Mouse (Mus musculus): ENCODE measurements around the gene BC035044.

Gene BC035044

DNA sequence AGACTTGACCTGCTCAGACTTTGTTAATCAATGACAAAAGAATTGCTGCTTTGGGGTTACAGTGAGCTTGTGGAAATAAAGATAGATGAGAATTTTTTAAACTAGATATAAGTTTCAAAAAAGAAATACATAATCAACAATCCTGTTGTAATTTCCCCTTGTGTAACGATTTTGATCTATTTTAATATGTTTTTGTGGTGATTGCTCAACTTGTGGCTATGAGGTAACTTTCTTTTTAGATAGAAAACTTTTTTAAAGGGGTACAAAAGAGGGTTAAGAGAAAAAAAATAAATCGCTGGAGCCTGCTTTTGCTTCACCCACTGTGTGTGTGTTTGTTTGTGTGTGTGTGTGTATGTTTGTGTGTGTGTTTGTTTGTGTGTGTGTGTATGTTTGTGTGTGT lies 39.8 kb downstream of the BC035044 start:
- CTCF ChIA-PET, result interaction anchor here (0.6 kb wide), 1 partner anchor 85 kb away, joined by 3 read pairs; no protein-coding TSS in a partner anchor

DNA sequence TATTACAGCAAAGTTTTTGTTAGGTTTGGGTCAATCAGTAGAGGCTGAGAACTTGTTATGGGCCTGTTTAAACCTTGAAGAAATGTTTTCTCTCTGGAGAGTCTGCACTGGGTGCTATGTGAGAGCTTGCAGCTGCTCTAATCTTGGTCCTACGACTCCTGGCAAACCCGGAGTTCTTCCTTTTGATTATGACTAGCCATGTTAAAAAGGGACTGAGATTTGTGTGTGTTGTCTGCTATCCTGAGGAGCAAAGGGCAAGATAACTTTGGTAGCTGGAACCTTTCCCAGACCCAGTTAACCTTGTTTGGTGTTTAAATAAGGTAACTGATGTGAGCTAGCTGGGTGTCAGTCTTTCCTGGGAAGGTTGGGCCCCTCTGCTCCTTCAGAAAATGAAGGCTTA lies 40.3 kb downstream of the BC035044 start:
- CTCF ChIA-PET, result interaction anchor here (0.6 to 1.1 kb wide), 3 partner anchors 84 to 405 kb away, joined by 3 read pairs; no protein-coding TSS in a partner anchor

DNA sequence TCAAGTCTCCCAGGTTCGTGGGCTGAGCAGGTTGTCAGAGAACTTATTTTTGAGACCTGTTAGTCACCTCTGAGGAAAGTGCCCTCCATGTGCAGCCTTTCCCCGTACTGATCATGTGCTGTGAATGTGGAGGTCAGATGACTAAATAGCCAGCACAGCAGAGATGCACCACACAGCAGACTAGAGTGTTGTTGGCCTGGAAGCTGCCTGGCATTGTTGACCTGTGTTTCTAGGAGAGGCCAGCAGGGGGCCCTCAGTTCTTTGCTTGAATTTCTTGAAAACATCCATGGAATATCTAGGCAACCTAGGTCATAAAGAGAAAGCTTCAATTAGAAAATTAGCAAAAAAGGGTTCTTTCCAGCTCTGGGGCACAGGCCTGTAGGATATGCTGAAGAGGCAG lies 41.0 kb downstream of the BC035044 start:
- CTCF ChIA-PET, result interaction anchor here (0.6 to 1.4 kb wide), 5 partner anchors 12 to 411 kb away, joined by 3 to 4 read pairs (median 3); no protein-coding TSS in a partner anchor

DNA sequence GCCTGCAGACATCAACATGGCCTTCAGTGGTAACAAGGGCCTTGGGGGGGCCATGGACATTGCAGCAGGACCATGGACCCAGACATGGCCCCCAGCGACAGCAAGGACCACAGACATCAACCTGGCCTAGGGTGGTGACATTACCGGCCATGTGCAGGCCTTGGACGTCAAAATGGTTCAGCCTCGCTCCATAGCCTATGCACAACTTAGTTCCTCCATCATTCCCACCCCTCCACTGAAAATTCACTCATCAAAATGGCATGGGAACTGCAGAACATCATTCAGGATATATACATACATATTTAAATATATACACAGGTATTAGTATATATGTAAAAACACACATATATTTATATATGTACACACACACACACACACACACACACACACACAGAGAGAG lies 43.5 kb downstream of the BC035044 start:
- CTCF ChIA-PET, result no interaction called here

DNA sequence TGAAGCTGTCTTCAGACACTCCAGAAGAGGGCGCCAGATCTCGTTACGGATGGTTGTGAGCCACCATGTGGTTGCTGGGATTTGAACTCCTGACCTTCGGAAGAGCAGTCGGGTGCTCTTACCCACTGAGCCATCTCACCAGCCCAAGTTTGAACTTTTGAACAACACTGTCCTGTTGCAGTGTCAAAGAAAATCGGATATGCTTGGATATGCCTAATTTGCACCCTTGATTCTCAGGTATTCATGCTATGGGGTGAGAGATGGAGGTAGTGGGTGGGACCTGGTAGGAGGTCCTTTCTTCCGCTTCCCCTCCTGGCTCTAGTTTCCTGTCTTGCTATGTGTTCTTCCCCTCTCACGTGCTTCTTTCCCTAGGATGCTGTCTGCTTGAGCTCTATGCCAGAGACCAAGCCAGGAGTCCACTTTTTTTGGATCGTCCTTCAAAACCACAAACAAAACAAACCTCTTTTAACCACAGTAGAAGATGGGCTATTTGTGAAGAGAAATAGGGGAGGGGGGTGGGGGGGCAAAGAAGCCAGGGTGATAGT lies 44.9 kb downstream of the BC035044 start:
- CTCF ChIA-PET, result interaction anchor here (0.6 to 1.0 kb wide), 4 partner anchors 45 to 445 kb away, joined by 3 to 13 read pairs (median 8); partner anchors contain the start of gene BC035044

DNA sequence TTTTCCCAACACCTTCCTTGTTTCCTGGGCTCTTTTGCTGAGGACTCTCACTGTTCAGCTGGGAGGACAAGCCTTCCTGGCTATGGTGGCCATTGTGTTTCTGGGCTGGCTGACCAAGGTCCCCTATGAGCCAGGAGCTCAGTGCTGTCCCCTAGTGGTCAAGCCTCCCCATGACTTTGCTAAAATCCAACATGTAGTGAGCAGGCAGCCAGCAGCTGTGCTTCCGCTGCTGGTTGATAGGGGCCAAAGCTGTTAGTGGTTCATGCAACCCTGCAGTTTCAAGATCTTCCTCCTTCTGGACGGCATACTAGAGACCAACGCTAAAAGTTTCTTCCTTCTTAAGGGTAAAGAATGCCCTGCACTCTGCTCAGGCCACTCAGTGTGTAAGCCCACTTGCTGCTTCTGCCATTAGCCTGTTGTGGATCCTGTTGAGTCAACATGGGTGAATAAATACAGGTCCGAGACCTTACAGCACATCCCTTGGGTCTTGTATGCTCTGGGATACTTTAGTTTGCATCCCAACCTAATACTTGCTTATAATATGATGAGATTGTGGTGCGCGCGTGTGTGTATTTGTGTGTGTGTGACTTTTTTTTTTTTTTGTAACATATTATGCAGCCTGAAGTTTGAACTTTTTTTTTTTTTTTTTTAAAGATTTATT lies 45.5 kb downstream of the BC035044 start:
- CTCF ChIA-PET, result interaction anchor here (0.5 to 1.0 kb wide), 6 partner anchors 46 to 445 kb away, joined by 3 to 13 read pairs (median 5); partner anchors contain the start of genes BC035044 and Clec2e

DNA sequence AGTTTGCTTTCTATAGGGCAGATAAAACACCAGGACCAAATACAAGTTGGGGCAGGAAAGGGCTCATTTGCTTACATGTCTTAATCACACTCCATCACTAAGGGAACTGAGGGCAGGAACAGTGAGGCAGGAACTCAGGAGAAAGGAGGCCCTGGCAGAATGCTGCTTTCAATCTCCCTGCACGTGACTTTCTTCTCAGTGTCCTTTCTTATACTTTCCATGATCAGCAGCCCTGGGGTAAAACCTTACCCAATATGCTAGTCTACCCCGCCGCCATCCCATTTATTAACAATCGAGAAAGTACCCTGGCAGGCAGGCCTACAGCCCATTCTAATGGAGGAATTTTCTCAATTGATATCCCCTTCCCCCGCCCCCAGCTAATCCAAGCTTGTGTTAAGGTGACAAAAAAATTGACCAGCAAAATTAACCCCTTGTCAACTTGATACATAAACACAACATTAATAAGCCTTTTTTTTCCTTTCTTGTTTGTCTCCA lies 46.3 kb downstream of the BC035044 start:
- CTCF ChIA-PET, result interaction anchor here (0.6 kb wide), 2 partner anchors 390 to 780 kb away, joined by 5 to 30 read pairs; no protein-coding TSS in a partner anchor

DNA sequence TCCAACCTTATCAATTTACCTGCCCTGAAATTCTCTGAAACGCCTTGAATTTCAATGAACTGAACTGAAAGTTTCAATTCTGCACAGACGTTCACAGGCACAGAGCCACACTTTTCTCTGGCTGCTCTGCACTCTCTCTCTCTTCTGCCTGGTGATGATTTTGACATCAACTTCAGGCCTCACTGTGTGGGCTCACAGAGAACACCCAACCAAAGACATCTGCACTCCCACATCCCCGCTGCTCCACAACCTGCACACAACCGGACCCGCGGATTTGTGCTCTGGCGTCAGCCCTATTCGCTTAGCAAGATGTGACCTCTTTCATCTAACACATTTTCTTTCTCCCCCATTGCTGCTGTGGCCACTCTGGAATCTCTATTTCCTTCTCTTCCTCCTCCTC lies 46.8 kb downstream of the BC035044 start:
- CTCF ChIA-PET, result interaction anchor here (0.6 kb wide), 2 partner anchors 199 to 781 kb away, joined by 5 to 30 read pairs; no protein-coding TSS in a partner anchor

DNA sequence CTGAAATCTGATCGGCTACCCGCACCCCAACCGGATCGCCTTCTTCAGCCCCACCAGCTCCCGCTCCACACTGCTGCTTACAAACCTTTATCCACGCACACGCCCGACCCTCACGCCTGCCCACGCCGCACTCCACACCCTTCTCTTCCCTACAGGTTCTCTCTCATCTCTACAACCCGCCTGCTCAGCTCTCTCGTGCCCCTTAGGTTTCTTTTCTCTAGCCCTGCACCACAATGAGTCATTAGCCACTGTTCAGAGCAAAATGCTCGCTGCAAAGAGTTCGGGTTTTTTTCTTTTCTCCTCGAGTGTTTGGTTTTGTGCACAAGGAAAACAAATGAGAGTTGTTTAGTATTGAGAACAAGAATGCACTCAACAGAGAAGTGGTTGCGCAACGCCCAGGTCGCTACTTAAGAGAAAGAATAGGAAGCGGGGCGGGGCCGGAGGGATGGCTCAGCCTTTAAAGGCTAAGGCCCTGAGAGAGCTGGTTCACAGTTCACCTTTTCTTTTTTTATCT lies 47.4 kb downstream of the BC035044 start:
- CTCF ChIA-PET, result interaction anchor here (0.6 to 1.2 kb wide), 3 partner anchors 163 to 436 kb away, joined by 4 to 5 read pairs (median 4); no protein-coding TSS in a partner anchor

DNA sequence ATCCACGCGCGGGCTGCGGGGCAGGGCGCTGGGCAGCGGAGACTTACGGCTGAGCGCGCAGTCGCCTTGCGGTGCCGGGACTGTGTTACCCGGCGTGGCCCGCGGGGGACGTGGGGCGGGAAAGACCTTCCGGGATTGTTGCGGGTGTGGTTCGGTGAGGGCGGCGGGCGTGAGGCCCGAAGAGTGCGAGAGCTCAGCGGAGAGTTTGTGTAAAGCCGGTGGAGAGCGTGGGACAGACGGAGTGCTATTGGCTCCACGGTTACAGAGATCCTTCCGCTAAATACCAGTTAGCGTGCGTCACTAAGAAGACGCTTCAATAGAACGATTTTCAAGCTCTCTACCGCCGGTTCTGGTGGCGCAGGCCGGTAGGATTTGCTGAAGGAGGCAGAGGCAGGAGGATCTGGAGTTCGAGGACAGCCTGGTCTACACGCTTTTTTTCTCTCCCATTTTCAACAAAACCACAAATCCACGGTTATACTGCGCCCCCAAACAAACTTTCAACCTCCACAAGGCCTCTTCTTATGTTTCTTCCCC lies 47.9 kb downstream of the BC035044 start:
- CTCF ChIA-PET, result interaction anchor here (0.6 to 1.2 kb wide), 2 partner anchors 163 to 437 kb away, joined by 4 read pairs; no protein-coding TSS in a partner anchor

DNA sequence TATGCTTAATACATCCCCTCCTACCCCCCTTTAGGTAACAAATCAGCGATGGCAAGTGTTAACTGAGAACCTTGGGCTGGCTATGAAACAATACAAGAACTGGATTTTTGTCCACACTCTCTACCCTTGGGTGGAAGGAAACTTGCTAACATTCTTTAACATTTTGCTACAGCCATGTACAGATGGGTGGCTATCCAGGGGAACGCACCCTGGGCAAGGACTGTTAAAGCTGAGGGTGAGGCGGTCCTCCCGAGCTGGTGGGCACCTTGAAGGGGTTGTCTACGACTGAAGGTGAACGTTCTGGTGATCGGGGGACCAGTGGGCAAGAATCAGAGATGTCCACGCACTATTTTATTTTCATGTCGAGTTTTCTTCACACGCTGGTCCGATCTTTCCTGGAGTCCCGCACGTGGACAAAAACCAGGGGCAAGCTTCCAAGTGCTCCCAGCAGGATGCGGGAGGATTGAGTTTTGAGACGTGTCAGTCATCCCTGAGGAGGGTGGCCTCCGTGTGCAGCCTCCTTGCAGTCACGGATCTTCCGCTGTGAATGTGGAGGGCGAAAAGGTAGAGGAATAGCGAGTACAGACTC lies 48.5 kb downstream of the BC035044 start:
- CTCF ChIA-PET, result interaction anchor here (0.5 to 1.2 kb wide), 2 partner anchors 46 to 164 kb away, joined by 3 to 4 read pairs; no protein-coding TSS in a partner anchor

DNA sequence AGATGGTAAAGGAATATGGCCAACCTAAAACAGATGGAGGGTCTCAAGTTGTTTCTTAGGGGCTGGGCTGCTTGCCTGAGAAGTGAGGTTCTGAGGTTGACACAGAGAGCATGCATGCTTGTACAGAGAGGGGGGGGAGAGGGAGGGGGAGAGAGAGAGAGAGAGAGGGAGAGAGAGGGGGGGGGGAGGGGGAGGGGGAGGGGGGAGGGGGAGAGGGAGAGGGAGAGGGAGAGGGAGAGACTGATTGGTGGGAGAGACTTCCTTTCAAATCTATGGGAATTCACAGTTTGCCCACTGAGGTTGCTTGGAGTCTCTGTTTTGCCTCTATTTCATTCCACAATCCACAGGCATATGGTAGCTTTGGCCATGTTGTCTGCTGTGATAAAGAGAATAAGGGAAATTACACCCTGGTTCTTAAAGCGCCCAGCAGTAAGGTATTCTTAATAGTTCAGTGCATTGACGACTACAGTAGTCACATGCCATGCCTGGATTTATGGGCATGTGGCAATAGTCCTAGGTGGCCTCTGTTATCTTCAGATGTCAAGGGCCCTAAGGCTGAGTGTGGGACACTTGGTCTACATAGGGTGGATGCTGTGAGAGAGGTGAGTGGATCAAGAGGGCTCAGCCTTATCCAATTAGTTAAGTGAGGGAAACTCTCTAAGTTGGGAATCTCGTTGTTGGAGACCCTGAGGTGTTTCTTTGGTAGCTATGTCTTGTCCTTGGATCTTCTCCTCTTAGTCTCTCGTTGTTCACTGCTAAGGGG lies 49.4 kb downstream of the BC035044 start:
- CTCF ChIA-PET, result interaction anchor here (0.5 to 0.7 kb wide), 3 partner anchors 45 to 397 kb away, joined by 3 to 5 read pairs (median 3); no protein-coding TSS in a partner anchor

DNA sequence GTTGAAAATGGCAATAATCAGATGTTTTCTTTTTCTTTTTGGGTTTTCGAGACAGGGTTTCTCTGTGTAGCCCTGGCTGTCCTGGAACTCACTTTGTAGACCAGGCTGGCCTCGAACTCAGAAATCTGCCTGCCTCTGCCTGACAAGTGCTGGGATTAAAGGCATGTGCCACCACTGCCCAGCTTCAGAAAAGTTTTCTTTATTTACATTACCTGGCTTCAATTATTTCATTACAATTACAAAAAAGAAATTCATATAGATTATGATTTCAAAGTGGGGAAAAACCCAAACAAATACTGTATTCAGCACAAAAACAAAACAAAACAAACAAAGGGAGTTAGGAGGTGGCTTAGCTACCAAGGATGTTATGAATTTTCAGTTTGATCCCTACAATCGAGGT lies 50.3 kb downstream of the BC035044 start:
- CTCF ChIA-PET, result interaction anchor here (0.6 to 0.8 kb wide), 4 partner anchors 27 to 438 kb away, joined by 3 to 5 read pairs (median 3); no protein-coding TSS in a partner anchor

DNA sequence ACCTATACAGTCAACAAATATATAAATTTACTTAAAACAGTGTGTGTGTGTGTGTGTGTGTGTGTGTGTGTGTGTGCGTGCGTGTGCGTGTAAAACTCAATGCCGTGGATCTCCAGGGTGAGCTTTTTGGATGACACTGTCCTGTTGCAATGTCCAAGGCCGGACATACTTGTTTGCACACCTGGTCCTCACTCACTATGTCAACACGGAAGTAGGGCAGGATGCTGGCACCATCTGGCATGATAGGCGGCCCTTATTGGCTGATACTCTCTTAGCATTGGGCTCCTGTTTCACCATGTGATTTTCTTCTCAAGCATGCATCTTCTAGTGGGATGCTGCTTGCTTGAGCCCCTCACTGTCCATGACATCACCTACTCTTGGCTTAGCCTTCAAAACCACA lies 51.0 kb downstream of the BC035044 start:
- CTCF ChIA-PET, result interaction anchor here (0.6 to 0.8 kb wide), 3 partner anchors 26 to 385 kb away, joined by 3 to 4 read pairs (median 3); no protein-coding TSS in a partner anchor

DNA sequence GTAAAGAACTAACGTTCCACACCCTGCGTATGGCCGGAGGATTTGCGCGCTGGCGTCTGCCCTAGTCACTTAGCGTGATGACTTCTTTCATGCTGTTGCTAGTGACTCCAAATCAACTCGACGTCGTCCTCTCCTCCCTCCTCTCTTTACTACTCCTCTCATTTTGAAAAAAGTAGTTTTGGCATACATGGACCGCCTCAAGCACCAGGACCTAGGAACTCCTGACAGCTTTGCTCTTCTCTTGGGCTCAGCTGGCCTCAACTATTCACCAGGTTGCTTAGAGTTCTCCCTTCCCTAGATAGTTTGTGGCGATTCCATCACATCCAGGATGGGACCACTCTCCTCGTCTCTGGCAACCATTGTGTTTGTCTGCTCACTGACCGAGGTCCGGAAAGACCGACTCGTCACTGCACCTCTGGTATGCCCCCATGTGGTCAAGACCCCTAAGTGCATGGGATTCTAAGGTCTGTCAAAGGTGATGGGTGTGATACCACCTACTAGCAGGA lies 51.6 kb downstream of the BC035044 start:
- CTCF ChIA-PET, result no interaction called here

DNA sequence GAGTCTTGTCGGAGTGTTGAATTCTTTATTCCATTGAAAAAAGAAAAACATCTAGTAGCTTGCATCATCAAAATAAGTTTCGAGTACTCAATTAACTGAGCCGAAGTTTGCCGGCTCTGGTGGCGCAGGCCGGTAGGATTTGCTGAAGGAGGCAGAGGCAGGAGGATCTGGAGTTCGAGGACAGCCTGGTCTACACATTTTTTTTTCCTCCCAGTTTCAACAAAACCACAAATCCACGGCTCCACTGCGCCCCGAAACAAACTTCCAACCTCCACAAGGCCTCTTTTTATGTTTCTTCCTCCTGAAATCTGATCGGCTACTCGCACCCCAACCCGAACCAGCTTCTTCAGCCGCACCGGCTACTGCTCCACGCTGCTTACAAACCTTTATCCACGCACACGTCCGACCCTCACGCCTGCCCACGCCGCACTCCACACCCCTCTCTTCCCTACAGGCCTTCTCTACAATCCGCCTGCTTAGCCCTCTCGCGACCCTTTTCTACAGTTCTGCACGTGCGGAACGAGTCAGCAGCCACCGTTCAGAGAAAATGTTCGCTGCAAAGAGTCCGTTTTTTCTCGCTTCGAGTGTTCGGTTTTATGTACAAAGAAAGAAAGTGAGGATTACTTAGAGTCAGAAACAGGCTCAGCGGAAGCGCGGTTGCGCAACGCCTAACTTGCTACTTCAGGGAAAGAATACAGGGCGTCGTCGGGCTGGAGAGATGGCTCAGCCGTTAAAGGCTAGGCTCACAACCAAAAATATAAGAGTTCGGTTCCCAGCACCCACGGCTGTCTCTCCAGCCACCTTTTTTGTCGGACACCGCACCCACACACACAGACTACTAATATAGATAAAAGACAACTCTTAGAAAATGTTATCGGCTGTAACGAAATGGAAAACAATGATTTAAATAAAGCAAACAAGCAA lies 52.3 kb downstream of the BC035044 start:
- CTCF ChIA-PET, result interaction anchor here (0.8 to 1.4 kb wide), 3 partner anchors 11 to 78 kb away, joined by 3 to 5 read pairs (median 3); no protein-coding TSS in a partner anchor

DNA sequence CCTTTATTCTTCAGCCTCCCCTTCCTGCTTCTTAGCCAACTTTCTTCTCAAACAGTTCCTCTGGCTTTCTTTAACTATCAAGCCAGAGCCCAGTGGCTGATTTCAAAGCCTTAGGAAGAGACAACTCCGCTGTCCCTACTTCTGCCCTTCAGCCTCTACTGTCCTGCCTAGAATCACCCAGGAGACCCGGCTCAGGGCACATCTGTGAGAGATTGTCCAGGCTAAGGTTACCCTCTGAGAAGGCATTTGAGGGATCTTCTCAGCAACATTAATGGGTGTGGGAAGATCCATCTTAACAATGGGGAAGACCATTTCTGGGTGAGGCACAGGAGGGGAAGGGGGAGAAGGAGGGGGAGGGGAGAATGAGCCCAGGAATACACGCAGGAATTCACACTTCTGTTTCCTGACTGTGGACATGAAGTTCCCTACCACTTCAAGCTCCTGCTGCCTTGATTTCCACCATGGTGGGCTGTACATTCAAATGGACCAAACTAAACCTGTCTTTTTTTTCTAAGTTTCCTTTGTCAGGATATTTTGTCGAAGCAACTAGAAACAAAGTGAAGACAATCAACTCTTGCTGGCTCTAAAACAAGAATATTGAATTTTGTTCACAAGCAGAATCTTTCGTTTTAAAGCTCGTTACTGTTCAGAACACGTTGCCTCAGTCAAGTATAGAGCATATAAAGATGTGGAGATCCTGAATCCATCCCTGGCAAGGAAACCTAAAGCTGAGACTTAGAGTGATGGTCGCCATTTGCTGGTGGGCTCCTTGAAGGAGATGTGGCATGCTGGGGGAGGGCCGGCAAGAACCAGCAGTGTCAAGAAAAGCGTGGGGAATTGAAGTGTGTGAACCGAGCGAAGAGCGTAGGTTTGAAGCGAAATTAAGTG lies 53.2 kb downstream of the BC035044 start:
- CTCF ChIA-PET, result interaction anchor here (0.7 to 1.4 kb wide), 4 partner anchors 12 to 470 kb away, joined by 3 to 5 read pairs (median 3); no protein-coding TSS in a partner anchor

DNA sequence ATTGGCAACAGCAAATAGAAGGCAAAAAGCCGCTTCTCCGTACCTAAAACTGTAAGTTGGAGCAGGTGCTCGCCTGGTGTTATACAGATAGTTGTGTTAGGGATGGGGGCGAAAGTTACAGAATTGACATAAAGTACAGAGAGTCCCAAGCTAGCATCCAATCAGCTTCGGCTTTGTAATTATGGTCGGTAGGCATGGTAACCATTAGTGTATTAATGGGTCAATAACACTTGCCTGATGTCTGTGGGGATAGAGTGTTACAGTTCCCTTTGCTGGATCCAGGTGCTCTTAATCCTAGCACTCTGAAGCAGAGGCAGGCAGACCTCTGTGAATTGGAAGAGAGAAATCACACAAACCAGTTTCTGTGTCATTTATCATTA lies 54.0 kb downstream of the BC035044 start:
- CTCF ChIA-PET, result no interaction called here

Data from spleen, embryonic (tissue).